Mouse (Mus musculus) stomach, postnatal 0 days (tissue): ENCODE results near the gene Pprc1.

Experiments
- CTCF ChIP-seq: IDR thresholded peaks from 2 replicates; pipeline ENCODE4 v1.5.1; 2016; ENCODE audit warnings: antibody characterized with exemption, low read depth, mild to moderate bottlenecking, moderate library complexity
- EP300 ChIP-seq: optimal IDR thresholded peaks from 2 replicates; pipeline ENCODE3; 2016; ENCODE audit warnings: antibody characterized with exemption

GRCm38 (mm10) chr19:46085185-46085584 lies 40.5 kb downstream of the Pprc1 start:
- TF ChIP-seq CTCF (no peak), EP300 (no peak)
